Mouse (Mus musculus) embryonic facial prominence, embryonic 14.5 days (tissue): ENCODE results near the gene Casp3. TPM values are rescaled to one million over a fixed set of nuclear protein-coding genes. Genes with fewer than 3 reads are reported as not detected.

ENCODE experiments used
- ATAC-seq: fragments of 200-750 bp; cut with Nextera tagmentation; 2 replicates; pipeline ENCODE4 v1.8.0; 2017; ENCODE audit warnings: low read depth, moderate number of reproducible peaks, moderate TSS enrichment
- DNase-seq: peaks from one replicate; pipeline ENCODE4 v3.0.0-alpha.2; 2015; ENCODE audit warnings: low spot score
- H3K27ac ChIP-seq: fragments of 300-500 bp; sonication (generic); replicated peaks from 2 replicates; pipeline ENCODE4 v1.5.1; 2014; ENCODE audit warnings: low read depth, mild to moderate bottlenecking, low read length, moderate library complexity
- H3K27me3 ChIP-seq: fragments of 300-500 bp; sonication (generic); replicated peaks from 2 replicates; pipeline ENCODE4 v1.6.1; 2014; ENCODE audit warnings: low read length; ENCODE audit not compliant: control insufficient read depth, insufficient read depth
- H3K36me3 ChIP-seq: fragments of 300-500 bp; sonication (generic); 2 replicates; pipeline ENCODE4 v1.6.1; 2014; ENCODE audit warnings: low read length, mixed read lengths; ENCODE audit not compliant: control insufficient read depth, insufficient read depth
- H3K4me1 ChIP-seq: fragments of 300-500 bp; sonication (generic); 2 replicates; pipeline ENCODE4 v1.6.1; 2014; ENCODE audit warnings: antibody characterized with exemption, low read length; ENCODE audit not compliant: control insufficient read depth, insufficient read depth
- H3K4me2 ChIP-seq: fragments of 300-500 bp; sonication (generic); 2 replicates; pipeline ENCODE4 v1.6.1; 2014; ENCODE audit warnings: low read depth, mild to moderate bottlenecking, low read length, moderate library complexity, mixed read lengths
- H3K4me3 ChIP-seq: fragments of 300-500 bp; sonication (generic); 2 replicates; pipeline ENCODE4 v1.5.1; 2014; ENCODE audit warnings: low read depth, mild to moderate bottlenecking, low read length
- H3K9ac ChIP-seq: fragments of 300-500 bp; sonication (generic); 2 replicates; pipeline ENCODE4 v1.6.1; 2014; ENCODE audit warnings: low read depth, mild to moderate bottlenecking, low read length, moderate library complexity, mixed read lengths
- H3K9me3 ChIP-seq: fragments of 300-500 bp; sonication (generic); 2 replicates; pipeline ENCODE4 v1.6.1; 2016; ENCODE audit warnings: low read length; ENCODE audit not compliant: control insufficient read depth
- WGBS: fragments of 180-500 bp; shearing (Covaris S2); extraction: QIAGEN DNeasy Blood & Tissue Kit; methylation state at CpG from one replicate; pipeline ENCODE4 v1.1.7; 2014; 5-methylcytosine and 5-hydroxymethylcytosine counted together
- polyA plus RNA-seq: library from polyadenylated mRNA; unstranded; fragments of >200 nt; fragmentation: Nextera tagmentation; extraction: Ambion mirVana; gene quantifications from 2 replicates; pipeline ENCODE4 v1.2.1, GENCODE M21; 2014

The Casp3 gene
- polyA plus RNA-seq, 1 experiment from 2014 or later = 79.2 TPM

DNA sequence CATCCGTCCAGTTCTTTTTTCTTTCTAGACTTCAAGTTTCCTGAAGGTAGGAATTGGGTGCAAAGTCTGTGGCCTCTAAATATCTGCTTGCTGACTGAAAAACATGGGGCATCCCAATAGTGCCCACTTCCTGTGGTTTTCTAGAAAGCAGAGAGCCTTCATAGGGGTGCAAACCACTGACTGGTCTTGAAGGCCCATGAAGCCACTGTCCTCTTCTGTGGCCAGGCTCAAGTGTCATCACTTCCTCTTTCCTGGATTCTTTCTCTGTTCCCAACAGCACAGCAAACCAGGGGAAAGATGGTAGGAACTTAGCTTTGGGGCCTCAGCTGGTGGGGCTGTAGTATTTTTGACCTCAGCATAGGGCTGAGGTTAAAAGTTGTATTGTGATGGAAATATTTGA, 11.6 kb downstream of the Casp3 start:
- Histone ChIP-seq H3K9ac (no peak overlapping the region), H3K27ac (no peak overlapping the region), H3K36me3 (peaks cover 29% of the 10 kb centered on the region), H3K9me3 (no peaks in the 10 kb centered on the region), H3K4me3 (no peak overlapping the region), H3K27me3 (no peaks in the 10 kb centered on the region), H3K4me1 (0 out of 2 replicates have a peak, but pooled peaks cover 3% of the 10 kb centered on the region), H3K4me2 (no peak overlapping the region)
- ATAC-seq = no peak
- no peak for DNase-seq
- WGBS = 88% methylated on average over 1 of the region's 1 CpGs

GRCm38 (mm10) chr8:46630422-46630821, 13.3 kb downstream of the Casp3 start:
- 96% methylated on average over 3 of the region's 3 CpGs for WGBS
- Histone ChIP-seq H3K4me3 (no peak overlapping the region), H3K9me3 (no peaks in the 10 kb centered on the region), H3K4me2 (no peak overlapping the region), H3K36me3 (peaks cover 45% of the 10 kb centered on the region), H3K4me1 (0 out of 2 replicates have a peak, but pooled peaks cover 3% of the 10 kb centered on the region), H3K27me3 (no peaks in the 10 kb centered on the region), H3K27ac (no peak overlapping the region), H3K9ac (no peak overlapping the region)
- ATAC-seq (no peak), DNase-seq (no peak)

GRCm38 (mm10) chr8:46630932-46631331, 13.8 kb downstream of the Casp3 start:
- Histone ChIP-seq H3K27me3 (no peaks in the 10 kb centered on the region), H3K4me1 (0 out of 2 replicates have a peak, but pooled peaks cover under 1% of the 10 kb centered on the region), H3K9me3 (no peaks in the 10 kb centered on the region), H3K27ac (no peak overlapping the region), H3K4me2 (no peak overlapping the region), H3K36me3 (peaks cover 51% of the 10 kb centered on the region), H3K4me3 (no peak overlapping the region), H3K9ac (no peak overlapping the region)
- DNase-seq (no peak), ATAC-seq (no peak)
- WGBS = 99% methylated on average over 4 of the region's 4 CpGs

DNA sequence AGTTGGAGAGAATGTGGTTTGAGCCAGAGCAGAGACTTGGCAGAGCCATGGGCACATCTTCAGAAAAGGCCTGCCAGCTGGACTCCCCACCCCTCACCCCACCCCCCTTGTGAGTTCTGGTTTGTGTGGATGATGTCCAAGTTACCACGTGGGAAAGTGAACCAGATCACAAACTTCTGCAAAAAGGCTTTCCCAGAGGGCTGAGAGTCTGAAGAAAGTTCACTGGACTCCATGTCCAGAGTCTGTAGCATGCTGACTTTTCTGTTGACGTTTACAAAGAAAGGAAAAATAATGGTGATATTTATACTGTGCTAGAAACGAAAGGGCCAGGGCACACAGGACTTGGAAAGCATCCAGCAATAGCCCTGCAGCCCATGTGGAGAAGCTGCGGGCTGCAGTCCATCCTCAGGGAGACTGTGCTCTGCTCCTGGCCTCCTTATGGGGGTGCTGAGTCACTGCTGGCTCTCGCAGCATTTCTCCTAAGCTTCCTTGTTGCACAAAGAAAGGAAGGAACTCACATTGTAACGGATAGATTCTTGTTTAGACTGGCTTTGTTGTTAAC, 22.0 kb downstream of the Casp3 start:
- Histone ChIP-seq H3K9ac (no peak overlapping the region), H3K9me3 (no peaks in the 10 kb centered on the region), H3K4me1 (no peaks in the 10 kb centered on the region), H3K27ac (0 out of 2 replicates have a peak overlapping the region, but pooled peaks have one; percentile 15), H3K4me3 (no peak overlapping the region), H3K27me3 (no peaks in the 10 kb centered on the region), H3K36me3 (peaks cover 58% of the 10 kb centered on the region), H3K4me2 (no peak overlapping the region)
- ATAC-seq (no peak; the same call in 1 of the 2 replicates), DNase-seq (peak; percentile 64)
- 60% methylated on average over 6 of the region's 6 CpGs for WGBS

GRCm38 (mm10) chr8:46639852-46640251, 22.8 kb downstream of the Casp3 start:
- no peak overlapping the region for H3K9ac ChIP-seq
- H3K27me3 ChIP-seq = no peaks in the 10 kb centered on the region
- peaks cover 52% of the 10 kb centered on the region for H3K36me3 ChIP-seq
- no peak for DNase-seq
- 87% methylated on average over 5 of the region's 5 CpGs for WGBS
- H3K27ac ChIP-seq = no peak overlapping the region
- H3K4me1 ChIP-seq = no peaks in the 10 kb centered on the region
- no peaks in the 10 kb centered on the region for H3K9me3 ChIP-seq
- no peak for ATAC-seq
- H3K4me3 ChIP-seq = no peak overlapping the region
- no peak overlapping the region for H3K4me2 ChIP-seq

DNA sequence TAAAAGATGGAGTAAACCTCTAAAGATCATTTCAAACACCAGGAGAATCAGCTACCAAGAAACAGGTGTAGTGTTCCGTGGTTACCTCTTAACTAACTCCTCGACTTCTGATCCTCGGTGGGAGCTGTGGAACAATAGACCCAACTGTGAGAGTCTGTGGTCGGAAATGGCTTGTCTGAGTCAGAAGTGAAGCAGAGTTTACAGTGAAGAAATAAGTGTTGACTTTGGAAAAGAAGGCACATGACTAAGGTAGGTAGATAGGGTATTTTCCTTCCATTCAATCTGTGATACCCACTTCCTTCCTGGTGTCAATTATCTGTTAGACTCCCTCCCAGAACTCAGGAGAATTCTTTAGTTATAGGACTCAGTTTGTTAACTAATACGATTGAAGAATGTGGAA, 24.2 kb downstream of the Casp3 start:
- Histone ChIP-seq H3K27ac (no peak overlapping the region), H3K4me1 (no peaks in the 10 kb centered on the region), H3K36me3 (peaks cover 37% of the 10 kb centered on the region), H3K4me2 (no peak overlapping the region), H3K4me3 (no peak overlapping the region), H3K27me3 (no peaks in the 10 kb centered on the region), H3K9me3 (no peaks in the 10 kb centered on the region), H3K9ac (no peak overlapping the region)
- ATAC-seq (no peak), DNase-seq (no peak)
- 88% methylated on average over 5 of the region's 5 CpGs for WGBS

DNA sequence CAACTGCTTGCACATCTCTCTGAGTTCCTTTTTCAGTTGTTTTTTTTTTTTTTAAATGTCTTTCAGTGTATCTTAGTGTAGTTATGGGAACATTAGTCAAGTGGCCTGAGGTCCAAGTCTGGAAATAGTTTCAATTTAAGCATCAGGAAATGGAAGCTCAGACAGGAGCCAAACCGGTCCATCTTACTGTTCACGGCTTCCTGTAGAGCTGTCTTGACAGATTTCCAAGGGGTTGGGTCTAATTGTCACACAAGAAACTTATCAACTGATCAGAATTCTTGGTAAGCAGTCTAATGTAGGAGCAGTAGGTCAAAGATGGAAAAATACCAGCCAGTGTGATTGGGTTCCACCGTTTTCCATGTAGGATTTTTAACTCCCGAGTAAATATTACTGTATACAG, 31.3 kb downstream of the Casp3 start:
- Histone ChIP-seq H3K27ac (no peak overlapping the region), H3K9me3 (no peaks in the 10 kb centered on the region), H3K4me3 (no peak overlapping the region), H3K4me2 (no peak overlapping the region), H3K9ac (no peak overlapping the region), H3K4me1 (no peaks in the 10 kb centered on the region), H3K27me3 (no peaks in the 10 kb centered on the region), H3K36me3 (no peaks in the 10 kb centered on the region)
- 81% methylated on average over 4 of the region's 4 CpGs for WGBS
- DNase-seq (no peak), ATAC-seq (no peak)

GRCm38 (mm10) chr8:46651872-46652271, 34.8 kb downstream of the Casp3 start:
- H3K9me3 ChIP-seq = no peaks in the 10 kb centered on the region
- ATAC-seq (no peak), DNase-seq (peak; percentile 33)
- no peak overlapping the region for H3K9ac ChIP-seq
- no peak overlapping the region for H3K27ac ChIP-seq
- WGBS = 61% methylated on average over 9 of the region's 9 CpGs
- H3K27me3 ChIP-seq = no peaks in the 10 kb centered on the region
- H3K4me2 ChIP-seq = no peak overlapping the region
- H3K4me3 ChIP-seq = no peak overlapping the region
- no peaks in the 10 kb centered on the region for H3K4me1 ChIP-seq
- H3K36me3 ChIP-seq = no peaks in the 10 kb centered on the region

DNA sequence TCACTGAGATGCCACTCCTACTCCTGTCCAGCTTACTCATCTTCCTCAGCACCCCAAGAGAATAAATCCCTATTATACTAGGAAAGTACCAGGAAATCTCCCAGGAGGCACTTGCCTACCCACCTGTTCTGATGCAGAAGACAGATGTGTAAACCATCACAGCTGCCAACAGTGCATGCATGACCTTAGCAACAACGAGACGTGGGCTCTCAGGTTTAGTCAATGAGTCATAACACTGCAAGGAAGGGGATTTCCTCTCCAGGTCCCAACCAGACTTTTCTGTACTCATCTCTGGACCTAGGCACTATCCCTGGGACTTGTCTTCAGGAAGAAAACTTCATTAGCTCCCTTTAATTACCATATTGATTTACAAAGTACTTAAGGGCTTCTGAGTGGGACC, 38.8 kb downstream of the Casp3 start:
- no peaks in the 10 kb centered on the region for H3K27me3 ChIP-seq
- no peak overlapping the region for H3K27ac ChIP-seq
- H3K4me1 ChIP-seq = no peaks in the 10 kb centered on the region
- H3K4me2 ChIP-seq = no peak overlapping the region
- DNase-seq (no peak), ATAC-seq (no peak)
- H3K36me3 ChIP-seq = no peaks in the 10 kb centered on the region
- H3K4me3 ChIP-seq = no peak overlapping the region
- 53% methylated on average over 2 of the region's 2 CpGs for WGBS
- H3K9ac ChIP-seq = no peak overlapping the region
- no peaks in the 10 kb centered on the region for H3K9me3 ChIP-seq
